Mouse (Mus musculus): ENCODE measurements at regions not wholly inside any gene's neighbourhood (a gene's known extent, or its start where the extent isn't known, plus 50 kb on each side); places are given as distances from the start of the nearest gene placed in this dataset.

DNA sequence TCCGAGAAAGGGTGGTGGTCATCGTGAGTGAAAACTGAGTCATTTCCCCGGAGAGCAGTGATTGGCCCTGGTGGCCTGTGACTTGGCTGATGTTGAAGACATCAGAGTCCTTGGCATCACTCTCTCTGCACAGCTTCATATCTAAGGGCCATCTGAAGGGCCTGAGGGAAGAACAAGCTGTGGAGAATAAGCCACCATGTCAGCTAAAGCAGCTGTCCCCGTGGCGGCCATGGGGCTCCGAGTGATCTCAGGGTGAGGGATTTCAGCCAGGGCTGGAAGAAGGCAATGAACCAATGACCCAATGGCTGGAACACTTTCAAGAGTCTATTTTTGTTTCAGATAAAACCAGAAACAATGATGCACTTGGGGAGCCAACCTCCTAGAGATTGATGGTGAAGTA, 62.2 kb downstream of the Ttc32 start:
- DNase-seq (ENCODE audit: inconsistent ontology term), result no peak

GRCm38 (mm10) chr12:9095061-9095460, 65.3 kb downstream of the Ttc32 start:
- DNase-seq (ENCODE audit: inconsistent ontology term), result no peak

- DNase-seq (ENCODE audit: inconsistent ontology term), result no peak
Measured at GRCm38 (mm10) chr12:9106416-9106815, 76.6 kb downstream of the Ttc32 start.

GRCm38 (mm10) chr12:9109806-9110205, 80.0 kb downstream of the Ttc32 start:
- DNase-seq (ENCODE audit: inconsistent ontology term), result no peak

DNA sequence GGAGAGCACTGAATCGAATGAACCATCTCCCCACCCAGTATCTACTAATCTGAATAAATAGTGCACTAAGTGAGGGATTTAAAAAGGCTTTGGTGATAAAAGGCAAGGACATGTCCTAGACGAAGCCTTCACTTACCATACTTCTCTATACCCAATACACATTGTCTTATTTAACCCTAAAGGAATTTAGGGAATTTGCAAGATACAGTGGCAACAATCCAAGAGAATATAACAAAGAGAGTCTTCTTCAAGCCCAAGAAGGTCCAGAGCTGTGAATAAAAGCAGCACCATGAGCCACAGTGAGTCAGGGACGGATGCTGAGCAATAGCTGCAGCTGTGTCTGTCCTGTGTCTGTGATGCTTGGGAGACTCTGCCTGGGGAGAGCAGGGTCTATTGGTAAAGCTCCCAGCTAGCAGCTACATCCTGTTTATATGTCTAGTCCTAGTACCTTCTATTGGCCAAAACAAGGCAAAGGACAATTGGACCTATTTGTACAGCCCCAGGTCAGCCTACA, 82.4 kb downstream of the Ttc32 start:
- DNase-seq (ENCODE audit: inconsistent ontology term), result peak; percentile 94

DNA sequence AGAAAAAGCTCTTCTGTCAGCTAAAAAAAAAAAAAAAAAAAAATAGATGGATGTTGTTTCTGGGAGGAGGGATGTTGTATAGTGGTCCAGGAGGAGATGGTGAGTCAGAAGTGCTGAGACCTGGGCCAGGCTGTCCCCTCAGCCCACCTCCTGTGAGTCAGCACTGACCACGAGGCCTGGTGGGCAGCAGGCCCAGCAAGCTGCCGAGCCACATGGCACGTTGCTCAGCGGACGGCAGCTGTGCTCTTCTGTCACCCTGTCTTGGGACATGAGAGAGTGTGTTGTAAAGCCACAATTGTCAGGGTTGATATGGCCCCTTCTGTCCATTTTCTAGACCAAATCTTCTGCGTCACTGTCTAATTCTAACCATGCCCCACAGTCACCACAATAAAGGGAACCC, 83.9 kb downstream of the Ttc32 start:
- DNase-seq (ENCODE audit: inconsistent ontology term), result peak; percentile 90

DNA sequence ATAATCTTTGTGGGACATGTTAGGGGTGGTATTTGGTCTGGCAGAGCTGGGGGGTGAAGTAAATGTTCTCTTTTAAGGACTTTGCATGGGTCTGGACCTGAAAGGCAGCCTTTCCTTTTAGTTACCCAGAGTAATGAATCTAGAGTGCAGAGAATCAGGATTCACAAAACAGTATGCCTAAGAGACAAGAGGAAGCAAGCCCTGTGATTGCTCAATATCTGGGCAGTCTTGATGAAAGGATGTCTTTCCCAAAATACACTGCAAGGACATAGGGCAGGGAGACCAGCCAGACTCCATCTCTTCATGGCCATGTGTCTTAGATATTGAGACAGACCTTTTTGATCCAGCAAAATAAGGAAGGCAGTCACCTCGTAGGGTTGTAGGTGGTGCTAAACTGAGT, 84.3 kb downstream of the Ttc32 start:
- DNase-seq (ENCODE audit: inconsistent ontology term), result no peak

GRCm38 (mm10) chr12:9118576-9118975, 88.8 kb downstream of the Ttc32 start:
- no peak for DNase-seq (ENCODE audit: inconsistent ontology term)

- DNase-seq (ENCODE audit: inconsistent ontology term), result no peak
Measured at GRCm38 (mm10) chr12:9127931-9128550, 98.2 kb downstream of the Ttc32 start.

- no peak for DNase-seq (ENCODE audit: inconsistent ontology term)
Measured at GRCm38 (mm10) chr12:9128581-9129275, 98.9 kb downstream of the Ttc32 start.

DNA sequence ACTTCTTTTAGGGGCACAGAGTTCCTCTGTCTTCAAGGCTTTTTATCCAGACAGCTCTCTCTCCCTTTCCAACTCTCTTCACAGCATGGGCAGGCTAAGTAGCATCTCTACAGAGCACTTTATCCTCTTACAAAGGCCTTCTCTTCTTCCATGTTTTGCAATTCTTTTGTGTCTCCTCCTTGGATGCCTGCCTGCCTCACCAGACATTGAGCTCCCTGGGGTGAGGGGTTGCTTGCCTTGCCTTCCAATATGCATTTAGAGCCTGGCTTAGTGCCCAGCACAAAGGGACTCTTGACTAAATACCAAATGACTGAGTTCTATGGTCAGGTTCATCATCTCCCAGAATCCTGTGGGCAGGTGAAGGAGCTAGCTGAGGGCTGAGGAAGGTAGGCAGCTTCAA, 102.8 kb downstream of the Ttc32 start:
- peak; percentile 55 for DNase-seq (ENCODE audit: inconsistent ontology term)

DNA sequence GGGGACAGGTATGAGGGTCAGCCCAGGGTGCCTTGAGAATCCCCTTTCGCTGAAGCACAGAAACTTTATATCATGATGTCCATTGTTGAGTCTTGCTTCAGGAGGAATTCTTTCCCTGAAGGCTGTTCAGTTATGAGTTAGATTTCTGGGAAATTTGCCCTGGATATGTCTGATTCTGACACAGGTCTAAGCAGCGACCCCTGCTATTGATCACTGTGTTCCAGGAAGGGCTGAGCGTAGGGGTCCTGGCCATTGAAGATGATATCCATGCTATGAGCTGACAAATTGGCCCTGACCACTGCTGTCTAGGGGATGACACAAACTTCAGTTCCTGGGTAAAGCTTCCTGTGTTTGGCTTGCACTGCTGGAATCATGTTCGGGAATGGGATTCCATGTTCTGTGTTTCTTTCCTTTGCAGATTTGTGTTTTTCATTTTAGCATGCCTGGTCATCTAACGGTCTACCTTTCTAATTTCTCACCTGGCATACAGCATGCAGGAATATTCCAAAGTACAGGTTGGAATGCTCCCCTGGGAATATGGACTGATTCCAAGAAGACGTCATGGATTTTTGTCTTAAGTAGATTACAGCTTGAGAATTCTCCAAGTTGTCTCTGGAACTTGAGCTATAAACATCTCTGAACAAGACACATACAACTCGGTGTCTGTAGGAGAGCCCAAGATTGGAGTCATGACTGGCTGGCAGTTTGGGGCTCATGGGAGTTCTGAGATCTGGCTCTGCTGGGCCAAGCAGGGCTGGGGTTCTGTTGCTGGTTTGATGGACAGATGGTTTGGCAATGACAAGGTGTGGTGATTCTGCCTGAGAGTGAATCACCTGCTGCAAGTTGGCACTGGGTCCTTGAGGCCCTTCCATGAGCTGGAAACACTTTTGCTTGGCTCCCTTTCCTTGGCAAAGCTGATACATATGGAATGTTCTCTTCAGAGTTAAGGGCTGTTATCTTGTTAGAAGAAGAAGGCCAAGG, 104.4 kb downstream of the Ttc32 start:
- no peak for DNase-seq (ENCODE audit: inconsistent ontology term)

GRCm38 (mm10) chr12:9151001-9151400, 121.2 kb downstream of the Ttc32 start:
- DNase-seq (ENCODE audit: inconsistent ontology term), result peak; percentile 75

DNA sequence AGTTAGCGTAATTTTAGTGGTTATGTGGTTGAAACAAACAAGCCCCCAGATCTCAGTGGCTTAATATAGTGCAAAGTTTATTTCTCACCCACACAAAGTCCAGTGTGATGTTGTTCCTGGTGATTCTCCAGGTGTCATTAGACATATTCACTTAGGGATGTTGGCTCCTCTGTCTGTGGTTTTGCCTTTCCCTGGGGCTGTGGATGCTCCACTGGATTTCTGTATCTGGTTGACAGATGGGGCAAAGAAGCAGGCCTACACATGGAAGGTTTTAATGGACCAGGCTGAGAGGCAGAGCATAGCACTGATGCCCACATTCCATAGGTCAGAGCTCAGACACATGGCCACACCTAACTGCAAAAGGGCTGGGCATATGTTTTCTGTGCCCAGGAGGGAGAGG, 121.6 kb downstream of the Ttc32 start:
- peak; percentile 63 for DNase-seq (ENCODE audit: inconsistent ontology term)

- DNase-seq (ENCODE audit: inconsistent ontology term), result no peak
Measured at GRCm38 (mm10) chr12:9154491-9154890, 124.7 kb downstream of the Ttc32 start.

DNA sequence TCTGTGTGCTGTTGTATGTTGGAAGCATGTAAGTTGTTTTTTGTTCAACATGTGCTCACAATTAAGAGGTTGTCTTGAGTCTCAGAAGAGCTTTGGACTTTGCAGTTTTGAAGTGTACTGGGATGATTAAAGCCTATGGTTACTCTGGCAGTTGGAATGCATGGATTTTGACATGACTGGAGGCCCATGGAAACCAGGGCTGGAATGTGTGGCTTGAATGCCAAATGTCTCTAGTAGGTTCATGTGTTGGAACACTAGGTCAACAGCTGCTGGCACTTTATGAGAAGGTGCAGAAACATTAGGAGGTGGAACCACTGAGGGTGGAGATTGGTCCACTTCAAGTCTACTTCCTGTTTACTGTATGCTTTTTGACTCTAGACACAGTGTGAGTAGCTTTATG, 127.0 kb downstream of the Ttc32 start:
- DNase-seq (ENCODE audit: inconsistent ontology term), result peak; percentile 18

GRCm38 (mm10) chr12:9158751-9159150, 129.0 kb downstream of the Ttc32 start:
- DNase-seq (ENCODE audit: inconsistent ontology term), result peak; percentile 91

GRCm38 (mm10) chr12:9165367-9165940, 135.7 kb downstream of the Ttc32 start:
- peak; percentile 27 for DNase-seq (ENCODE audit: inconsistent ontology term)

- DNase-seq (ENCODE audit: inconsistent ontology term), result peak; percentile 44
Measured at GRCm38 (mm10) chr12:9166218-9166908, 136.6 kb downstream of the Ttc32 start.

DNA sequence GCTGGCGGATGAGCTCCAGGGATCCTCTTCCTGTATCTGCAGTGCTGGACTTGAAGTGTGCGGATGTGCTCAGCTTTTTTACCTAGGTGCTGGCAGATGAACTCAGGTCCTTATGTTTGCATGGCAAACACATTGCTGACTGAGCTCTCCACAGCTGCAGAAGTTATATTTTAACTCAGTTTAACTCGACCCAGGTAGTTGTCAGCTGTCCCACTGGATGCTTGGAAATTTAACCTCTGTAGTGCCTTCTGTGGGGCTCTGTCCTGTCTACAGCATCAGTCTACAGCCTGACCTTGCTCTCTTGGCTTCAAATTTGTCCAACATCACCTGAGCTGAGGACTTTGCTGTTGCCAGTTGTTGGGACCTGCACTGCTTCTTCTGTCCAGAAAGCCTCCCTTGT, 139.2 kb downstream of the Ttc32 start:
- no peak for DNase-seq (ENCODE audit: inconsistent ontology term)

- no peak for DNase-seq (ENCODE audit: inconsistent ontology term)
Measured at GRCm38 (mm10) chr12:9173680-9174079, 143.9 kb downstream of the Ttc32 start.

Measured in Muller cell, postnatal 12 days (primary cell).